Mouse (Mus musculus): ENCODE measurements around the gene Fam120b.

DNA sequence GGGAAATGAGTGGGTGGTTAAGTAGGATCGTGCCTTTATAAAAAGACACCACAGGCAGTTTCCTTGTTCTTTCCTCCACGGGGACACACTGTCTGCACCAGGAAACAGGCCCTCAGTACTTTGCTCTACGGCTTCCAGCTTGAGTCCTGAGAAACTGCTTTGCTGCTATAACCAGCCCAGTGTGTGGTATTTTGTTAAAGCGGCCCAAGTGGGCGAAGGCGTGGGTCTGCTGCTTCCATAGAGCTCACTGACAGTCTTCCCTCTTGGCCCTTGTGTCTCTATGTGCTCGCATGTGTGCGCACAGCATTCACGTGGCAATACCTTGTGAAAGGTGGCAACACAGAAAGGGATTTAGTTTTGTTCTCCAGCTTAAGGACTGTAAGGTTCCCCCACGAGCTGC, 13.3 kb downstream of the Fam120b start:
- no peak for TF ChIP-seq CTCF (IDR thresholded peaks at IDR 0.05; ENCODE audit: low read depth, low read length)
- TF ChIP-seq POLR2A (IDR thresholded peaks at IDR 0.05; ENCODE audit: extremely low read depth, insufficient read depth, low read length) = no peak

Measured in liver, adult 2 months (tissue).